Mouse (Mus musculus) hematopoietic multipotent progenitor cell, adult 10-12 weeks (in vitro differentiated cells): ENCODE results near the gene Gm21885. TPM values are rescaled to one million over a fixed set of nuclear protein-coding genes. Genes with fewer than 3 reads are reported as not detected.

Experiments
- polyA plus RNA-seq: library from polyadenylated mRNA; stranded (reverse); fragments of >175 nt; gene quantifications from 2 replicates; pipeline ENCODE4 v1.2.3, GENCODE M21; 2012; ENCODE audit warnings: low replicate concordance

The Gm21885 gene
- not detected in 2 replicates for polyA plus RNA-seq

DNA sequence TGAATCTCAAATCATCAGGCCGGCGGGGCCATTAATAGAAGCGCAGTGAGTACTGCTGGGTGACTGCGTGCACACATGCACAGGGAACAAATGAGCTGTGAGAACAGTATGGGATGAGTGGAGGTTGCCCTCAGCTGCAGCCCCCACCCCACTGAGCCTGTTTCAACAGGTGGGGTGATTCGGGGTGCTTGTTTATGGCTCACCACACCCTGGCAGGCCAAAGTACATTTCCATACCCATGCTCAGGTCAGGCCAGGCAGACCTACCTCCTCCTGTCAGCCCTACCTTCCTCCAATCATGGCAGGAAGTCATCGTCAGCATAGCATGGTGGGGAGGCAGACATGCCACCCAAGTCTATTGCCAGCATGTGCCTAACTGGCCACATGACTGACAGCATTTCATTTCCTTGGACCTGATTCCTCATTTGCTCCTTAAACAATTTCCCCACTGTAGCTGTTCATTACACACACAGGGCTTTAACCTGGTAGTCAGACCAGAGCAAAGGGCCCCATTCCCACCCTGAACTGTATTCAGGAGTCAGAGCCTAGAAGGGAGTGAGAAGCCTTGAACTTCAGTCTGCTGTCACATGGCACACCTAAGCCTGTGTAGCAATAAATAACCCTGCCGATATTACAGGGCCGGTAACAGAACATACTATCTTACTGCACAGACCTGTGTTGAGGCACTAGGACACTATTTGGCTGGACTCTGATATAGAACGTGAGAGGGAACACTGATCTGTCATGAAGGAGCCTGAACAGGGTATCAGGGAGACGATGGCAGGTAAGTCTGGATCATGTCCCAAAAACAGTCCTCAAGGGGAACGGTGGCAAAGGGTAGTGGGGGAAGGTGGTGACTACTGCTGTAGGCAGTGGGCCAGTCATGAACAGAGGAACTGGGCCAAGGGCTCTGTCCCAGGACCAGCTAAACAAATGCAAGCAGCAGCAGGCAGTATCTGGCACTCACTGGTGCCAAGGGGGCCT lies at the start of gene Gm21885:
TSS of gene Gm21885 (plus strand) at position 675 of the 983 bp plus-strand sequence.

DNA sequence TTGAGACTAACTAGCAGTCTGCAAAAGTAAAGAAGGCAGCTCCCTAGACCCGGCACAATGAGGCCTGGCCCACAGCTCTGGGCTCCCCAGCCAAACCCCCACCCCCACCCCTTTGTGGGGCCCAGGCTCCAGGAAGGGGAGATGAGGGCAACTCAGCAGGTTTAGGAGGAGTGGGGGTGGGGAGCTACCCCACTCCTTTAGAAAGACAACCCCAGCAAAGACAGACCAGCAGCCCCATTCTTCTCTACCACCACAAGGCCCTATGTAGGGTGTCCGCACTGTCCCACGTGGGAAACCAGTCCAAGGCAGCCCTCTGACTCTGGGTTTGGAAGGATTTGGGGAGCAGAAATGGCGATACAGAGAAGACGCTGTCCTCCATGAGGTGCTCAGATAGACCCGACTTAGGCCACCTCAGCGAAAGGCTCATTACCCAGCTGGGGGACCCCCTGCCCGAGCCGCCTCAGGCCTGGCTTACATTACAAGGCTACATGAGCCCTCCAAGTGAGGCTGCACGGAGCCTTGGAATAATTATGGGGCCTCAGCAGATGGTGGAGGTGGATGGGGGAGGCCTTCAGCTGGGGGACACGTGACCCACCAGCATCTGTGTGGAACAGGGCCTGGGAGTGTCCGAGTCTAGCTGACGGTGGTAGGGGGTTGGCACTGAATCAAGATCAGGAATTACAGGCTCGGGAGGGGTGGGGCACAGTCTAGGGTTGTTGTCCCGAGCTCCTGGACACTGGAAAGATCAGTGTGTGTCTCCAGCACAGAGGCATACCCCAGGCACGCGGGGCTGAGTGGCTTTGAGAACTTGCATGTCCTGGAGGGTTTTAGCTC lies 35.5 kb upstream of the Gm21885 start, which contains the start of gene Wfikkn2:
TSS of gene Wfikkn2 (minus strand) at position 51 of the 834 bp plus-strand sequence.

DNA sequence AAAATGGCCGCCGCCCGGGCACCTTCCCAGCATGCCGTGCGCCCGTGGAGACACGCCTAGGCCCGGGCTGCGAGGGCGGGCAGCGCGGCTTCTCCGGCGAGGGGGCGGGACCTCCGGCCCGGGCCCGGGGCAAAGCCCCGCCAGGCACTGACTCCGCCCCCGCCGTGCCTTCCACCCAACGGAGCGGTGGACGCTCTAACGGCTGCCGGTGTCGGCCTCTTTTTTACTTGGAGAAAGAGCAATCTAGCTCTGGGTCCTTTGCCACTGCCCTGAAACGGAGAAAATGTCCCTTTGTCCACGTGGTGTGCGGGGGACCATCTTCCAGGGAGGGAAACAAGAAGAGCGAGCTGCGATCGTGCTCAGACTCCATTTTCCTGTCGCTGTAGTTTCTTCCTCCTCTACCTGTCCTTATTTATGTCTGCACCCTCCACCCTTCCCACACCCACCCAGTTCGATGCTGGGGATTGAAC lies 40.3 kb downstream of the Gm21885 start, which contains the start of gene Luc7l3:
TSS of gene Luc7l3 (minus strand) at position 58 of the 470 bp plus-strand sequence.

DNA sequence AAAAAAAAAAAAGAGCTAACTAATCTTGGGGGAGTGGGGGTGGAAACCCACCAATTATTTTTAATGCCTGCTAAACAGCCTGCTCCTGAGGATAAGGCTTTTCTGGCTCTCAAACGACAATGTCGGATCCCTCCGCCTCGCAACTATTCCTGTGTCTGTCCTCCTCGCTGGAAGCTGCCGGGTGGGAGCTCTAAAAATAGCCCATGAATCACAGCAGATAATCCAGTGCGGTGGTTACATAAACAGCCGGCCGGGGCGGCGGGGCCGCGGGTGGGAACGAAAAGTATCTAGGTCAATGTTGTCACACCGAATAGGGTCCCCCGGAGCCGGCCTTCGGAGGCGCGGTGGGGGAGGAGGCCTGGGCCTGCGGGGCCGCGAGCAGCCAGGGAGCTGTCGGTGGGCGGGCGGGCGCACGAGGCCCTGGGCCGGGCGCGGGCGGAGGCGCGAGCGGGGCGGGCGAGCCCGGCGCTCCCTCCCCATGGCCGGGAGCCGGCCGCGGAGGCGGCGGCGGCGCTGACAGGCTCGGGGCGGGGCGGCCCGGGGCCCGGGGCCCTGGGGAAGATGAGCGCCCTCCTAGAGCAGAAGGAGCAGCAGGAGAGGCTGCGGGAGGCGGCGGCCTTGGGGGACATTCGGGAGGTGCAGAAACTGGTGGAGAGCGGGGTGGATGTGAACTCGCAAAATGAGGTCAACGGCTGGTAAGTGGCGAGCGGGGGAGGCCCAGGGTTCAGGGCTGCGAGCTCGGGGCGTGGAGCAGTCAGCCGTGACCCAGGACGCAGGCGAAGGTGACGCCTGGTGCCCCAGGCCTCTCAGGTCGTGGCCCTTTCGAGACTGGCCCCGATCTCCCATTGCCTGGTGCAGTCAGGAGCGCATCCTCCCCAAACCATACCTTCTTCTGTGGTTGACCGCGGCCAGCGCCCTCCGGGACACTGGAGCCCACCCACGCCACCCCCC lies 46.3 kb downstream of the Gm21885 start, which contains the start of gene Ankrd40:
TSS of gene Ankrd40 (plus strand) at position 309 of the 951 bp plus-strand sequence.

Other genes with a start within 250 kb of the Gm21885 start
- gene Tob1, start 70.4 kb upstream of the Gm21885 start, polyA plus RNA-seq = 21.4 and 24.3 TPM in 2 replicates
- gene Wfikkn2, start 35.9 kb upstream of the Gm21885 start, polyA plus RNA-seq = 0.40 and 0.65 TPM in 2 replicates
- gene Luc7l3, start 40.1 kb downstream of the Gm21885 start, polyA plus RNA-seq = 13.0 and 52.8 TPM in 2 replicates
- gene Ankrd40, start 46.1 kb downstream of the Gm21885 start, polyA plus RNA-seq = 54.1 and 80.2 TPM in 2 replicates
- 8.5 and 28.8 TPM in 2 replicates for gene Abcc3, start 111.1 kb downstream of the Gm21885 start, polyA plus RNA-seq
- 1.0 and 26.3 TPM in 2 replicates for gene Cacna1g, start 192.3 kb downstream of the Gm21885 start, polyA plus RNA-seq
- gene Spata20, start 204.3 kb downstream of the Gm21885 start, polyA plus RNA-seq = not detected in 2 replicates
- not detected in 2 replicates for gene Epn3, start 218.1 kb downstream of the Gm21885 start, polyA plus RNA-seq
- gene Mycbpap, start 239.9 kb downstream of the Gm21885 start, polyA plus RNA-seq = 0.10 and 0.17 TPM in 2 replicates